Mouse (Mus musculus): Measurements from ENCODE around the gene Homez. TPM values are rescaled to one million over a fixed set of nuclear protein-coding genes. Genes with fewer than 3 reads are reported as not detected.

Gene Homez
- 5.2 and 6.5 TPM in 2 replicates for polyA plus RNA-seq (2012; ENCODE audit: insufficient read depth, insufficient read length, missing spikeins)

DNA sequence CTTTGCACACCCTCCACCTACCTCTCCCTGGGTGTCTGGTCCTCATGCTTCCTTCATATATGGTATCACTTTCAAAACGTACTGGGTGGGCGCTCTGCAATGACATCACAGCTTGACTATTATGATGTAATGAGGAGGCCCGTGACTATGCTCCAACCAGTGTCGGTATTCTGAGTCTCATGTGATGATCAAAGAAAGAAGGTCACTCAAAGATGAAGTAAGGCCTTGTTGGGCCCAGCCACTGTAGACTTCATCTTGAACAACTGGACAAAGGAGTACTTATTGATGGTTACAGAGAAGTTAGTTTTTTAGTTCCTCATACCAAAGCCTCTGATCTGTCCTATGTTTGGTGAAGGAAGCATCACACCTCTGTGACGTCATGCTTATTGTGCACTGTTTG lies at the start of gene Homez:
TSS of gene Homez (minus strand) at position 101 of the 400 bp plus-strand sequence.
- H3K4me3 ChIP-seq (ENCODE audit: insufficient read depth, low read length) = no peak within 1 kb of the TSS
- H3K4me1 ChIP-seq (ENCODE audit: control insufficient read depth, insufficient read depth, low read length) = peaks cover 10% of the 10 kb centered on the region
- TF ChIP-seq POLR2A (IDR thresholded peaks at IDR 0.05; ENCODE audit: borderline replicate concordance, low read depth, low read length) (no peak), CTCF (IDR thresholded peaks at IDR 0.05; ENCODE audit: low read depth, low read length) (no peak)
- no peak within 1 kb of the TSS for H3K27ac ChIP-seq (ENCODE audit: insufficient read depth, low read depth, low read length)

DNA sequence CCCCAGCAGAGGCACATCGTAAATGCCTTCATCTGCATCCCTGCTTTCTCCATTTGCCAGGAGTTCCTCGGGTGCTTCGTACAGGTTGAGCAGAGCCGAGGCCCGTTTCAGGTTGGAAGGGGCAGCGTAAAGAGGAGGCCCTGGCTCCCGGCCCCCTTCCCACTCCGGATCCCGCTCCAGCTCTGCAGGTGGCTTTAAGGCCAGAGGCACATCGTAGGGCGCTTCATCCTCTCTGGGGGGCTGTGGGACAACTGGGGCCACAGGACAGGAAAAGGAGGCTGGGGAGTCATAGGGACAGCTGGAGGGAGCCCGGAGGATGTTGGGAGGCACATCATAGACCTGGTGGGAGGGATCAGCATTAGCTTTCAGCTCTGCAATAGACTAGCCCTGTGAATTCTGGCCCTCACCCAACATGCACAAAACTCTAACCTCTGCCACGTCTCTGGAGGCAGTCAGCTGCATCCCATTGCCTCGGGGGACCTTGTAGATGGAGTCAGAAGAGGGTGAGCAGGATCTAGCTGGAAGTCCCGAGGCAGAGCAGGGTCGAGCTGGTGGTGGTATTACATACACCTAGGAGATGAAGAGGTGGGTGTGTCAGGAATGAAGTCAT lies 49.4 kb upstream of the Homez start:
- TF ChIP-seq POLR2A (IDR thresholded peaks at IDR 0.05; ENCODE audit: borderline replicate concordance, low read depth, low read length) (no peak), CTCF (IDR thresholded peaks at IDR 0.05; ENCODE audit: low read depth, low read length) (no peak)
- Histone ChIP-seq H3K4me1 (ENCODE audit: control insufficient read depth, insufficient read depth, low read length) (no peaks in the 10 kb centered on the region), H3K4me3 (ENCODE audit: insufficient read depth, low read length) (no peak overlapping the region), H3K27ac (ENCODE audit: insufficient read depth, low read depth, low read length) (no peak overlapping the region)

DNA sequence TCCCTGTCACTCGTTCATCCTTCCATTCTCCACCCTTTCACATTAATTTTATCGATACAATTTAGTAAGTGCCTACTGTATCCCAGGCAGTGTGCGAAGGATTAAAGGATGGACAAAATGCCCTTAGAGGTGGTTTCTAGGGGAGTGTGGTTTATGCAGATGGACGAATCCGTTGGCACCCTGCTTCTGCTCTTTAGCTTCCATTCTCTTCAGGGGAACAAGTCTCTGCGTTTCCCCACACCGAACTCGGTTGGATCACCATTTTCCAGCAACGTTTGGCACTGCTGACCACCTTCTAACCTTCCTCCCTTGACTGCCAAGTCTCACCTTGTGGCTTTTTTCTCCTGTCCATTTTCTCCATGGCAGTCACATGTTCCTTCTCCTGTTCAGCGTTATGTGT lies 42.6 kb upstream of the Homez start:
- Histone ChIP-seq H3K4me3 (ENCODE audit: insufficient read depth, low read length) (no peak overlapping the region), H3K27ac (ENCODE audit: insufficient read depth, low read depth, low read length) (no peak overlapping the region), H3K4me1 (ENCODE audit: control insufficient read depth, insufficient read depth, low read length) (no peaks in the 10 kb centered on the region)
- no peak for TF ChIP-seq CTCF (IDR thresholded peaks at IDR 0.05; ENCODE audit: low read depth, low read length)
- no peak for TF ChIP-seq POLR2A (IDR thresholded peaks at IDR 0.05; ENCODE audit: borderline replicate concordance, low read depth, low read length)

DNA sequence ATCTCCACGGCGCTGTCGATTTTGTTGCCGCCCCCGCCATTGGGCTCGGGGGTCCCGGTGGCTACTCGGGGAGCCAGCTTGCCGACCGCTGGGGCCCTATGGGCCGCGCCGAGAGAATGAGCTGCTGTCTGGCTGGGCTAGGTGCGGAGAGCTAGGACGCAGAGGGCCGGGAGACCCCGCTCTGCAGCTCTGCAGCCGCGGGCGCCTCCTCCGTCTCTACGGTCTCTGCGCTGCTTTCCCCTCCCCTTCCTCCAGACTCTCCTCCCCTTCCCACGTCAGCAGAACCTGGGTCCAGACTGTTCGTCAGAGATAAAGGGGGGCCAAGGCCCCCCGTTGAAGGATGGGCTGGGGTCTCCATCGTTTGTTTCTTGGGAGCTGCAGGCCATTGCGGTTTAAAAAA lies 42.1 kb upstream of the Homez start, which contains the start of gene Slc22a17:
TSS of gene Slc22a17 (minus strand) at position 247 of the 400 bp plus-strand sequence.
- no peak for TF ChIP-seq POLR2A (IDR thresholded peaks at IDR 0.05; ENCODE audit: borderline replicate concordance, low read depth, low read length)
- no peak for TF ChIP-seq CTCF (IDR thresholded peaks at IDR 0.05; ENCODE audit: low read depth, low read length)
- Histone ChIP-seq H3K4me3 (ENCODE audit: insufficient read depth, low read length) (peak within 1 kb of the TSS; percentile 53), H3K27ac (ENCODE audit: insufficient read depth, low read depth, low read length) (no peak within 1 kb of the TSS), H3K4me1 (ENCODE audit: control insufficient read depth, insufficient read depth, low read length) (no peaks in the 10 kb centered on the region)

DNA sequence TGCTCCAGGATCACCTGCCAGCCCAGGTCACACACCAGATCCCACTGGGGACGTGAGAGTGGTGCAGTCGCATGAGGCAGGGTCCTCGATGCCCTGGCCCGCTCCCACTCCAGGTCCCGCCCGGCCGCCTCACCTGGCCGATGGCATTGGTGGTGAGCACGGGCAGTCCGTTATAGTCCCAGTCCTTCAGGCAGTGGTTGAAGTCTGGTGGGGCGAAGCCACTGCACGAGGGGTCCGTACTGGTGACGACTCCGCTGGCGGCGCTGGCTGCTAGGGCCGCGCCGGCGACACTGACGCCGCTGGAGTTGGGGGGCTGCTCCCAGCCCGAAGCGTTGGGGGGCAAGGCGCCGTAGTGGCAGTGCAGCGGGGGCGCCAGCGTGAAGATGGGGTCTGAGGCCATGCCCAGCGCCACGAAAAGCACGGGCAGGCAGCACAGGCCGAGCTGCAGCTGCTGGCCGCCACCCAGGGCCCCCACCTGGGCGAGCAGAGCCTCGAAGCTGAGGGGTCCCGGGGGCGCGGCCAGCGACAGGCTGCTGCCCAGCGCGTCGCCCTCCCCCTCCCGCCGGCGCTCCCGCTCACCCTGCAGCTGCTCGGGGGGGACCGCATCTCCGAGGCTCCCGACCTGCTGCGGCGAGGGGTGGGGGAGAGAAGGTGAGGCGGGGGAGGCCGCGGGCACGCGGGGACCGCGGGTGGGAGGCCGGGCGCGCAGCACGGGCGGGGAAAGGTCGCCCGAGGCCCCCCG lies 41.5 kb upstream of the Homez start:
- no peak for TF ChIP-seq CTCF (IDR thresholded peaks at IDR 0.05; ENCODE audit: low read depth, low read length)
- no peak for TF ChIP-seq POLR2A (IDR thresholded peaks at IDR 0.05; ENCODE audit: borderline replicate concordance, low read depth, low read length)
- Histone ChIP-seq H3K4me1 (ENCODE audit: control insufficient read depth, insufficient read depth, low read length) (no peaks in the 10 kb centered on the region), H3K27ac (ENCODE audit: insufficient read depth, low read depth, low read length) (no peak overlapping the region), H3K4me3 (ENCODE audit: insufficient read depth, low read length) (peak overlapping the region; percentile 53)

DNA sequence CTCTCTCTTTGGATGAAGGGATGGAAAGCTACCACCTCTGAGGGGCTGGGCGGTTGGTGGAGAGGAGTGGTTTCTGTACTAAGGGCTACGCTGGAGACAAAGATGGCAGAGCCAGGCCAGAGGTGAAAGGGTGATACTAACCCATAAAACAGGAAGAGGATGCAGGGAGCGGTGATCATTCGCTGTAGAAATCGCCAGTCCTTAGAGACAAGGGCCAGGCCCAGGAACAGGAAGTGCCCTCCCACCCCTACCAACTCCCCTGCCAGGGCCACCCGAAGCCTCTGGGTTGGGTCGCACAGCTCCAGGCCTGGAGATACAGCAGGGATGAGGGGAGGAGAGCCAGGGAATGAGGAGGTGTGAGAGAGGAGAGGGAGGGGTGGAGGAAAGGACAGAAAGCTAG lies 37.9 kb upstream of the Homez start:
- TF ChIP-seq POLR2A (IDR thresholded peaks at IDR 0.05; ENCODE audit: borderline replicate concordance, low read depth, low read length) (no peak), CTCF (IDR thresholded peaks at IDR 0.05; ENCODE audit: low read depth, low read length) (no peak)
- Histone ChIP-seq H3K4me1 (ENCODE audit: control insufficient read depth, insufficient read depth, low read length) (no peaks in the 10 kb centered on the region), H3K4me3 (ENCODE audit: insufficient read depth, low read length) (no peak overlapping the region), H3K27ac (ENCODE audit: insufficient read depth, low read depth, low read length) (no peak overlapping the region)

DNA sequence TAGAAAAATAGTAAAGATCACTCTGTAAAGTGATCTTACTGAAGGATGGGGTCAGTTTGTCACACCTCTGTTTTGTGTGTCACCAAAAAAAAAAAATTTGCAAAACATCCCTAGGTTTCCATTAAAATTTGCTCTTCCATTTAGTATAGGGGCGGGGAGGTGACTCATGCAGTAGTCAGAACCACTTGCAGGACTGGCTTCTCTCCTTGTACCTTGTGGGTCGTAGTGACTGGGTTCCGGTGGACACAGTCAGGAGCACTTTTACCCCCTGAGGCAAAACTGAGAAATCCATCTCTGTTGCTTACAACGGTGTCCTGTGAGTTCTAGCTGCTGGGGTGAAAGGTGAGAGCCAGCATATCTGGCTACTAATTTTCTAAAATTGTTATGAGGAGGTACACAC lies 32.9 kb upstream of the Homez start:
- Histone ChIP-seq H3K27ac (ENCODE audit: insufficient read depth, low read depth, low read length) (no peak overlapping the region), H3K4me3 (ENCODE audit: insufficient read depth, low read length) (no peak overlapping the region), H3K4me1 (ENCODE audit: control insufficient read depth, insufficient read depth, low read length) (peaks cover 7% of the 10 kb centered on the region)
- no peak for TF ChIP-seq POLR2A (IDR thresholded peaks at IDR 0.05; ENCODE audit: borderline replicate concordance, low read depth, low read length)
- no peak for TF ChIP-seq CTCF (IDR thresholded peaks at IDR 0.05; ENCODE audit: low read depth, low read length)

DNA sequence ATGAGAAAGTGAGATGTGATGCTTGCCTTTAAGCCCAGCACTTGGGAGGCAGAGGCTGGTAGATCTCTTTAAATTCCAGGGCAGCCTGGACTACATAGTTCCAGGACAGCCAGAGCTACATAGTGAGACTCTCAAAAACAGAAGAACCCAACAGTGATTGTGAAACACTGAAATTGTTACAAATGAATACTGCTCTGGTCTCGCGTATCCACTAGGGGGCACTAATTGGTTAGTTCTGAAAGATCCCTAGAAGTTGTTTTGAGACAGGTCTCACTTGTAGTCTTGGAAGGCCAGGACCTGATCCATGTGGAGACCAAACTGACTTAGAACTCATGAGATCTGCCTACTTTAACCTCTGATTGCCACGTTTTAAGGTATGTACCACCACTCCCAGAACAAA lies 29.6 kb upstream of the Homez start:
- Histone ChIP-seq H3K4me3 (ENCODE audit: insufficient read depth, low read length) (no peak overlapping the region), H3K27ac (ENCODE audit: insufficient read depth, low read depth, low read length) (no peak overlapping the region), H3K4me1 (ENCODE audit: control insufficient read depth, insufficient read depth, low read length) (peaks cover 11% of the 10 kb centered on the region)
- TF ChIP-seq POLR2A (IDR thresholded peaks at IDR 0.05; ENCODE audit: borderline replicate concordance, low read depth, low read length) (no peak), CTCF (IDR thresholded peaks at IDR 0.05; ENCODE audit: low read depth, low read length) (no peak)

DNA sequence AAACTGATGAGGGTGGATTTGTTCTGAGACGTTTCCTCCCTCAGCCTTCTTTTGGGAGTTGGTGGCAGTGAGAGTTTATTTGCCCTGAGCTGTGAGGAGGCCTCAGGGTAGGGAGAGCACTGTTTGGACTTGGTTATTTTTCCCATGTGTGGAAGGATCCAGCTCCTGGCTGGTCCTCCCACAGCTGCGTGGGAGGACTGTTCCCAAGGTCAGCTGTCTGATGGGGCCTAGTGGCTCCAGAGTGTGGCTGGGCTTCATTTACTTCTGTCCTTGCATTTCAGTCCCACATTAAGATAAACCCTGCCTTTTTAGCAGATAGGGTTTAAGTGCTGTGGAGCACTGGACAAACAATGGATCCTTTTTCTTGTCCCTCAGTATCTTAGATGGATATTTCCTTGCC lies 26.7 kb upstream of the Homez start:
- H3K27ac ChIP-seq (ENCODE audit: insufficient read depth, low read depth, low read length) = no peak overlapping the region
- H3K4me3 ChIP-seq (ENCODE audit: insufficient read depth, low read length) = no peak overlapping the region
- peaks cover 12% of the 10 kb centered on the region for H3K4me1 ChIP-seq (ENCODE audit: control insufficient read depth, insufficient read depth, low read length)
- no peak for TF ChIP-seq CTCF (IDR thresholded peaks at IDR 0.05; ENCODE audit: low read depth, low read length)

Data from bone marrow macrophage, adult 2 months (primary cell).